Mouse (Mus musculus) midbrain, embryonic 15.5 days (tissue): Measurements from ENCODE around the gene Mlph. TPM values are rescaled to one million over a fixed set of nuclear protein-coding genes. Genes with fewer than 3 reads are reported as not detected.
A peak's percentile ranks its signal among the peaks of the same experiment; 100 is the strongest.

Experiments used
- ATAC-seq: fragments of 200-750 bp; cut with Nextera tagmentation; replicated peaks from 2 replicates; pipeline ENCODE4 v1.8.0; 2017; ENCODE audit warnings: moderate TSS enrichment
- H3K27ac ChIP-seq: fragments of 300-500 bp; sonication (generic); 2 replicates; pipeline ENCODE4 v1.5.1; 2015; ENCODE audit warnings: mild to moderate bottlenecking, inconsistent platforms
- H3K27me3 ChIP-seq: fragments of 300-500 bp; sonication (generic); replicated peaks from 2 replicates; pipeline ENCODE4 v1.6.1; 2015; ENCODE audit warnings: inconsistent platforms
- H3K36me3 ChIP-seq: fragments of 300-500 bp; sonication (generic); replicated peaks from 2 replicates; pipeline ENCODE4 v1.6.1; 2015; ENCODE audit warnings: inconsistent platforms
- H3K4me1 ChIP-seq: fragments of 300-500 bp; sonication (generic); 2 replicates; pipeline ENCODE4 v1.6.1; 2015; ENCODE audit warnings: inconsistent platforms
- H3K4me2 ChIP-seq: fragments of 300-500 bp; sonication (generic); 2 replicates; pipeline ENCODE4 v1.6.1; 2015; ENCODE audit warnings: inconsistent platforms, mild to moderate bottlenecking, moderate library complexity
- H3K4me3 ChIP-seq: fragments of 300-500 bp; sonication (generic); 2 replicates; pipeline ENCODE4 v1.5.1; 2015; ENCODE audit warnings: mild to moderate bottlenecking, inconsistent platforms
- H3K9ac ChIP-seq: fragments of 300-500 bp; sonication (generic); 2 replicates; pipeline ENCODE4 v1.6.1; 2015; ENCODE audit warnings: mild to moderate bottlenecking, inconsistent platforms
- H3K9me3 ChIP-seq: fragments of 300-500 bp; sonication (generic); 2 replicates; pipeline ENCODE4 v1.6.1; 2016; ENCODE audit warnings: inconsistent platforms
- WGBS: fragments of 180-500 bp; shearing (Covaris S2); methylation state at CpG from one replicate; pipeline ENCODE4 v1.1.7; 2015; ENCODE audit warnings: mixed read lengths; 5-methylcytosine and 5-hydroxymethylcytosine counted together
- polyA plus RNA-seq: library from polyadenylated mRNA; unstranded; fragments of >200 nt; fragmentation: Nextera tagmentation; extraction: Ambion mirVana; gene quantifications from 2 replicates; pipeline ENCODE4 v1.2.1, GENCODE M21; 2015

Mlph gene
- 0.23 and 0.46 TPM in 2 replicates for polyA plus RNA-seq

DNA sequence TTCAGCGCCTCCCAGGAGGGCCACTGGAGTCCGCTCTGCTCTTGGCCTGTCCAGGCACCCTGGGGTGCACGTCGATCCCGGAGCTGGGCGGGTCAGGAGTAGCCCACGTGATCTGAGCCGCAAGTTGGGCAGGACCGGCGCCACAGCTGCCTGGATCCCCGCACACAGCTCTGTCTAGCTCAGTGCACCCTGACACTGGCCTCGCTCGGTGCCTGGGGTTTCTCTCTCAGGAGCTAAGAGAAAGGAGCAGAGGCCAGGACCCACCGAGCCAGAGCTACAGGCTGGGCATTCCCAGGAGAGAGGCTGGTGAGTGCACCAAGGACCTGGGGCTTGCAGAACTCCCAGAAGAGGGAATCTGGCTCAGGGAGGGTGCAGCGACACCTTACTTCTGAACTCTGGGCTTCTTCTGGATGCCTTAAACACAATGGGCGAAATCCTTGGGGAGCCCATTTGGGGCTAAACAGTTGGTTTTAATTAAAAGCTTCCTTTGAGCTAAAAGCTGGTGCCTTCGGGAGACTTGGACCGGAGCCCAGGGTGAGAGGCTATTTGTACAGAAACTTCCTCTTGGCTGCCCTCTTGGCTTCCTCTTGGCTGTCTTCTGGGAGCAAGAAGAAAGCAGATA, at the start of gene Mlph:
Gene Mlph, plus strand, starts transcription at position 138 of the 622 bp plus-strand sequence.
- Histone ChIP-seq H3K36me3 (no peaks in the 10 kb centered on the region), H3K4me2 (peak within 1 kb of the TSS; percentile 37), H3K27ac (no peak within 1 kb of the TSS), H3K9me3 (0 out of 2 replicates have a peak, but pooled peaks cover 5% of the 10 kb centered on the region), H3K27me3 (no peaks in the 10 kb centered on the region), H3K4me3 (no peak within 1 kb of the TSS), H3K4me1 (peaks cover 7% of the 10 kb centered on the region; the same call in 1 of the 2 replicates), H3K9ac (no peak within 1 kb of the TSS)
- 8% methylated on average over 18 of the region's 18 CpGs for WGBS
- ATAC-seq, result no peak; the same call in 1 of the 2 replicates

DNA sequence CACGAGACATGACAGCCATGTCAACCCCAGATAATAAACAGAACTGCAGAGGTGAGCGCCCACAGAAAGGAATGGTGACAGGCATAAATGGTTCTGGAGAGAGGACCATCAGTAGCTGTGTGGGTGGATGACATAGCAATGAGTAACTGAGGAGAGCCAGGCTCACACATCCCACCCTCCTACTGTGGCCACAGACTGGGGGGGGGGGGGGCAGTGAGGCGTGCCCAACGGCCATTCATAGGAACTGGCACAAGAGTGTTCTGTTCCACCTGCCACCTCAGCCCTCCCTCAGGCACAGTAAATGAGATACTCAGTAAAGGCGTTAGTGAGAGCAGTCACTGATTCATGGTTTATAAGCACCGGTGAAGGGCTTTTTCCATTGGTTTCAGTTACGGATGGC, 48.2 kb upstream of the Mlph start:
- Histone ChIP-seq H3K4me3 (no peak overlapping the region), H3K27ac (no peak overlapping the region), H3K4me2 (no peak overlapping the region), H3K4me1 (no peaks in the 10 kb centered on the region), H3K9me3 (no peaks in the 10 kb centered on the region), H3K27me3 (no peaks in the 10 kb centered on the region), H3K9ac (no peak overlapping the region), H3K36me3 (no peaks in the 10 kb centered on the region)
- ATAC-seq, result no peak
- WGBS, result 85% methylated on average over 7 of the region's 7 CpGs

DNA sequence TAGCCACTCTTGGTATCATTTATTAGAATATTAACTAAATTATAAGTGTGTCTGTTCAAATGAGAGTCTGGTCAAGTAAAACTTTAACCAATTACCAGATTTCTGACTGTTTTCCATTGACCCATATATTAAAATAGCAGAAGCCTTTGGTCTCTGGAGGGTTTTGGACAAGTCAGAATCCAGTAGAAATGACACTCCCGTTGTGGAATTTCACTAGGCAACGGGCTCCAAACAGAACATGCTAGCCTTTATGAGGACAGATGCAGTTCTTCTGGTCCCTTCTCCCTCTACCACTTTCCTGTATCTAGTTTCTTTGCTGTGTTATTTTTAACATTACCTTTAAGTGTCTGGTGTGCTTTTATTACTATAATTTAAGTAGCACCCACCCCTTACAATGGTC, 44.3 kb upstream of the Mlph start:
- Histone ChIP-seq H3K36me3 (no peaks in the 10 kb centered on the region), H3K27me3 (no peaks in the 10 kb centered on the region), H3K9ac (no peak overlapping the region), H3K4me3 (no peak overlapping the region), H3K4me1 (no peaks in the 10 kb centered on the region), H3K4me2 (no peak overlapping the region), H3K27ac (no peak overlapping the region), H3K9me3 (no peaks in the 10 kb centered on the region)
- ATAC-seq, result no peak
- WGBS, result 93% methylated on average over 2 of the region's 2 CpGs

DNA sequence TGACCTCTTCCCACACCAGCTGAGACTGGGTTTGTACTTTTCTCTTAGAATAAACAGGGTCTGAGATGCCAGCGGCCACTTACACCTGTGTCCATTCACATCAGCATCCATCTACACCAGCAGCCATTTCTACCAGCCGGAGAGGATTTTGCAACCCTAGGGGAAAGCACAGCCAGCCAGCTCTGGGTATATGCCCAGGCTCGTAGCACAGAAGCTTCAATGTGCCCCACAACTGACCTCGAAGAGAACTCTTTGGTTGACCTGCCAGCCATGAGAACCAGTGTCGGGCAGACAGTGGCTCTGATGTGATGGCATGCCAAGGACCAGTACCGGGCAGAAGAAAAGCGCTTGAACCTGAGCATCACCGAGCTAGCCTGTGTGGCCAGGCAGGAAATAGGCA, 39.5 kb upstream of the Mlph start:
- no peaks in the 10 kb centered on the region for H3K36me3 ChIP-seq
- no peak overlapping the region for H3K4me3 ChIP-seq
- no peak overlapping the region for H3K27ac ChIP-seq
- H3K4me2 ChIP-seq, result no peak overlapping the region
- no peak for ATAC-seq
- H3K27me3 ChIP-seq, result no peaks in the 10 kb centered on the region
- H3K4me1 ChIP-seq, result no peaks in the 10 kb centered on the region
- 92% methylated on average over 8 of the region's 8 CpGs for WGBS
- H3K9ac ChIP-seq, result no peak overlapping the region
- H3K9me3 ChIP-seq, result no peaks in the 10 kb centered on the region

DNA sequence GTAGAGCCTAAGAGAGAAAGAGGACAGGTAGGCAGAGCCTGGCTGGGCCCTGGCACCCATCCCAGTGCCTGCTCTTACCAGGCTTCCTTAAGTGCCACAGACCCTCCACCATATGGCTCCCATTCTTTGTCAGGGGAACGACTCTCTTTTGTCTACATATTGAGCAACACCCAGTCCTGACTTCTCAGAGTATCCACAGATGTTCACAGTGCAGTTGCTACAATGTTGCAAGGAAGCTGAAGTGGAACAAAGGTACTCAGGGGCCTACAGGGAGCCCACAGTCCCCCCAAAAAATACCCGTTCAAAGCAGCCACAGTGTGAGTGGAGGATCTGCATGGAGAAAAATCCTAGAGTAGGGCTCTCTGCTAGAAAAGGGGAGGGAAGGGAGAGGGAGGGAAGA, 38.9 kb upstream of the Mlph start:
- H3K36me3 ChIP-seq, result no peaks in the 10 kb centered on the region
- H3K9me3 ChIP-seq, result no peaks in the 10 kb centered on the region
- WGBS, result 53% methylated on average over 2 of the region's 2 CpGs
- H3K27me3 ChIP-seq, result no peaks in the 10 kb centered on the region
- no peak for ATAC-seq
- no peak overlapping the region for H3K4me3 ChIP-seq
- H3K9ac ChIP-seq, result no peak overlapping the region
- H3K27ac ChIP-seq, result no peak overlapping the region
- H3K4me2 ChIP-seq, result no peak overlapping the region
- H3K4me1 ChIP-seq, result no peaks in the 10 kb centered on the region

DNA sequence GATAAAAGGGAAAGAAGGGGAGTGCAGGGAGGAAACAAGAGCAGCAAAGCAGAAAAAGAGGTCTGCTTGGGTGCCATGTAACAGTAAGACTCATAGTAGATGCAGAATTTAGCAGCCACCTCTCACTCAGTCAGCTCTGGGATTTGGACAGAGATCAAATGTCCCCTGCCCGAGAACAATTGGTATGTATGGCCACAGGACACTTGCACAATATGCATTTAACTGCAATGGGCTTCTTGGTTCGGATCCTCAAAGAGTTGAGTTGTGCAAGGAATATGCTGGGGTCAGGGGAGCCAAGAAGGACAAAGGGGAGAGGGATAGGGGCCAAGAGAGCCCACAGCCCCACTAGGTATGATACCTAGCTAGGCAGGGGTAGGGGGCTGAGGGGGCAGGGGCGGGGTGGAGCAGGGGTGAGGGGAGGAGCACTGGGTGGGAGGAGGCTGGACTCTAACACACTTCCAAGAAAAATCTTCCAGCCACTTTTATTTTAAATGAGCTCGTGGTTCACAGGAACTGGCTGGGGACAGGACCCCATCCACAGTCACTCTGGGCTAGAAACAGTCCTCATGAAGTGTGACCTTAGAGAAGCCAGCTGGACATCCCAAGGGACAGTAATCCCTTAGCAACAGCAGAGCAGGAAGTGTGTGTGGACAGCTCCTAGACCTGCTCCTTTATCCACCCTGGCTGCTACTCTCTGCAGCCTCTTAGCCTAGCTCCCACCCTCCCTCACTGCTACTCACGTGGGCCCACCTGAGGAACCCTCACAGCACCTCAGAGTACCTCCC, 38.2 kb upstream of the Mlph start:
- H3K4me1 ChIP-seq, result no peaks in the 10 kb centered on the region
- 72% methylated on average over 5 of the region's 5 CpGs for WGBS
- no peak overlapping the region for H3K27ac ChIP-seq
- no peak overlapping the region for H3K9ac ChIP-seq
- no peaks in the 10 kb centered on the region for H3K27me3 ChIP-seq
- H3K9me3 ChIP-seq, result no peaks in the 10 kb centered on the region
- H3K4me2 ChIP-seq, result no peak overlapping the region
- no peaks in the 10 kb centered on the region for H3K36me3 ChIP-seq
- no peak overlapping the region for H3K4me3 ChIP-seq
- no peak for ATAC-seq

DNA sequence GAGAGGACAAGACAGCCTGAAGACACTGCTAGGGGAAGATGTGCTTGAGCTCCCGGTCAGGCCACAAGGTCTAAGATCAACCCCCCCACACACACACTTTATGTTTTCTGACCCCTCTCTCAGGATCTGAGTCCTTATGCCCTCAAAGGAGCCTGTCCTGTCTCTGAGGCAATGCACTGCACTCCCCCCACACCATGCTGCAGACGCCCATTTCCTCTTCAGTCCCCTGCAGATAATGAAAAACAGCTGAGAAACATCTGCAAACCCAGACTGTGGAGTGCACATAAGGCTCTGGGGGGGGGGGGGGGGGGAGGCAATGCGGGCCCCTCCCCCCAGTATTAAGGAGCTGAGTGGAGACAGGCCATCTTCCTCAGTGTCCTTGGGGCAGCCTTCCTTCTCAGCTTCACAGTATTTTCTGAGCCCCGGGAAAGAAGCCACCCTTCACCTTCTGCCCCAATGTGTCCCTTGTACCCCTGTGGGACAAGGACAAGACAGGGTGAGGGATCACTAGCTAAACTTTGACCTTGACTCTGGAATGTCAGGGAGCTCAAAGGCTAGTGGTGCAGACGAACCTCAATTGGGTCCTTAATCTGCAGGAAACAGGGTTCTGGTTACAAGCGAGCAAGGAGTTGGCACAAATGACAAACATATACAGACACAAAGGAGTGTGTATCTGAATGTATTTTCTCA, 29.0 kb upstream of the Mlph start:
- no peaks in the 10 kb centered on the region for H3K4me1 ChIP-seq
- ATAC-seq, result no peak
- no peaks in the 10 kb centered on the region for H3K9me3 ChIP-seq
- no peaks in the 10 kb centered on the region for H3K36me3 ChIP-seq
- H3K27me3 ChIP-seq, result no peaks in the 10 kb centered on the region
- WGBS, result 80% methylated on average over 6 of the region's 6 CpGs
- no peak overlapping the region for H3K27ac ChIP-seq
- no peak overlapping the region for H3K4me3 ChIP-seq
- H3K4me2 ChIP-seq, result no peak overlapping the region
- H3K9ac ChIP-seq, result no peak overlapping the region

DNA sequence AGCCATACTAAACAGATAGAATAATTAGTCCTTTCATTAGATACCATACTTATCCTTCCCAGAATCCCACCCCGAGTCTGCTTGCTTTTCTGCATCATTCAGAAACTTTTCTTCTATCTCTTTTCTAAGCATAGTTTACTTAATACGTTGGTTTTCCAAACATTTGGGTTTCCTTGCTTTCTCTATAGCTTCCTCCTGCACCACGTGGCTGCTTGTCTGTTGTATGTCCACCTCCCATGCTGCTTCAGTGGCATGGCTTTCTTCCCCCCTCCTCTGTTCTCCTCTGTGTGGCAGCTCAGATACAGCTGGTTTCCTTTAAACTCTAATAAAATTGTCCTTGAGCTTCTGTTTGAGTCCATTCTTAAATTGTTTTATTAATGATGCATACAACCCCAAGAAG, 20.4 kb upstream of the Mlph start:
- H3K4me2 ChIP-seq, result no peak overlapping the region
- H3K36me3 ChIP-seq, result no peaks in the 10 kb centered on the region
- ATAC-seq, result no peak
- no peak overlapping the region for H3K4me3 ChIP-seq
- no peaks in the 10 kb centered on the region for H3K9me3 ChIP-seq
- 74% methylated on average over 3 of the region's 3 CpGs for WGBS
- no peak overlapping the region for H3K27ac ChIP-seq
- H3K9ac ChIP-seq, result no peak overlapping the region
- no peaks in the 10 kb centered on the region for H3K4me1 ChIP-seq
- no peaks in the 10 kb centered on the region for H3K27me3 ChIP-seq

DNA sequence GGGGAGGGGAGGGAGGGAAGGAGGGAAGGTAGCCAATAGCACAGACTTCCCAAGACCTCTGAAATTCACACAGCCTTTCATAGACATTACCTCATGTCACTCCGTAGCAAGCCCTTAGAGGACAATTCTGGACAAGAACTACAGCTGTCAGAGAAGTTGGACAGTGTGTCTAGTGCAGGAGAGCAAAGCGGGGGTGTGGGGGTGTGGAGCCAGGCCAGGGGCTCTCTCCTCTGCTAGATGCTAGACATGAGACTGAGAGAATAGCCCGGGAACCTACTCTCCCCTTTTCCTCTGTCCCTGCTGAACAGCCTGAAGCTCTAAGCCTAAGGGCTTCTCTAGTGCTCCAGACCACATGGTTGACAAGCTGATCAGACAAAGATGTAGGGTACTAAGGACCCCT, 19.9 kb upstream of the Mlph start:
- Histone ChIP-seq H3K9ac (no peak overlapping the region), H3K4me1 (no peaks in the 10 kb centered on the region), H3K4me3 (no peak overlapping the region), H3K27ac (no peak overlapping the region), H3K27me3 (no peaks in the 10 kb centered on the region), H3K36me3 (no peaks in the 10 kb centered on the region), H3K9me3 (no peaks in the 10 kb centered on the region), H3K4me2 (no peak overlapping the region)
- WGBS, result 83% methylated on average over 3 of the region's 3 CpGs
- no peak for ATAC-seq

DNA sequence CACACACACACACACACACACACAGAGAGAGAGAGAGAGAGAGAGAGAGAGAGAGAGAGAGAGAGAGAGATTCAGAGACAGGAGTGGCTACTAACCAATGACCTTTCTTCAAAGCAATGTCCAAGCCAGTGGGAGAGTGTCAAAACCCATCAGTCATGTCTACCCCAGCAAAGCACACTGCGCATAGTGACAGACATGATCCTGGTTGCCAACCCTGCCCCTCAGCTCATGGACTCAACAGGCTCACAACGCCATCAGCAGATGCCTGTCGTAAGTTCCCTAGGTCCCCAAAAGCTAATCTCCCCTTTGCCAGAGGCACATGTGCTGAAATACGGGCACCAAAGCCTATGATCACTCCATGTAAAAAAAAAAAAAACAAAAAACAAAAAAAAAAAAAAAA, 18.6 kb upstream of the Mlph start:
- no peak overlapping the region for H3K27ac ChIP-seq
- H3K27me3 ChIP-seq, result no peaks in the 10 kb centered on the region
- no peak overlapping the region for H3K4me3 ChIP-seq
- no peaks in the 10 kb centered on the region for H3K9me3 ChIP-seq
- H3K36me3 ChIP-seq, result no peaks in the 10 kb centered on the region
- WGBS, result 84% methylated on average over 4 of the region's 4 CpGs
- no peak overlapping the region for H3K4me2 ChIP-seq
- no peak for ATAC-seq
- H3K9ac ChIP-seq, result no peak overlapping the region
- no peaks in the 10 kb centered on the region for H3K4me1 ChIP-seq

DNA sequence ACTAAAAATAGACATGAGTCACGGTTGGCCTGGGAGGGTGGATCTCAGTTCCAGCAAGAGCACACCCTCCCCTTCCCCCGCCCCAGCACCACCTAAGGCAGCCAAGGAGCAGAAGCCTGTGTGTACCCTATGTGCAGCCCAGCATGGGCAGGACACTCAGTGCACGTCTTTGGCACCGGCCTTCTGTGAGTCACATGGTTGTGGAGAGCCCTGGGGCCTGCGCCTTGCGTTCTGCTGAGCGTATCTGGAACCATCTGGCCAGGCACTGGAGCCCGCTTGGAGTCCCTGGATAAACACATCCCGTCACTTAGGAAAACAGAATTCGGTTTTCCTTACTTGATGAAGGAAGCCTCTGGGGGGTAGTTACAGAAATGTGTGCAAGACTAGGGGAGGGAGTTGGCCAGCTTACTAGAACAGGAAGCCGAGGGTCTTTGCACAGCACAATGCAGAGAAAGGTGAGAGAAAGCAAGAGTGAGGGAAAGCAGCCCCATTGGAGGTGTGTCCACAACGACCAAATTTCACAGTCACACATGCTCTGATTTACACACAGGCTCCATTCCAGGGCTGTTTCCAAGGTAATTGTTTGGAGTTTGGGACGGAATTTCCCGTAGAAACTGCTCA, 18.0 kb upstream of the Mlph start:
- H3K4me1 ChIP-seq, result no peaks in the 10 kb centered on the region
- no peak overlapping the region for H3K9ac ChIP-seq
- no peaks in the 10 kb centered on the region for H3K9me3 ChIP-seq
- H3K27ac ChIP-seq, result no peak overlapping the region
- H3K36me3 ChIP-seq, result no peaks in the 10 kb centered on the region
- H3K27me3 ChIP-seq, result no peaks in the 10 kb centered on the region
- H3K4me2 ChIP-seq, result no peak overlapping the region
- no peak; the same call in 1 of the 2 replicates for ATAC-seq
- WGBS, result 63% methylated on average over 14 of the region's 14 CpGs
- no peak overlapping the region for H3K4me3 ChIP-seq

DNA sequence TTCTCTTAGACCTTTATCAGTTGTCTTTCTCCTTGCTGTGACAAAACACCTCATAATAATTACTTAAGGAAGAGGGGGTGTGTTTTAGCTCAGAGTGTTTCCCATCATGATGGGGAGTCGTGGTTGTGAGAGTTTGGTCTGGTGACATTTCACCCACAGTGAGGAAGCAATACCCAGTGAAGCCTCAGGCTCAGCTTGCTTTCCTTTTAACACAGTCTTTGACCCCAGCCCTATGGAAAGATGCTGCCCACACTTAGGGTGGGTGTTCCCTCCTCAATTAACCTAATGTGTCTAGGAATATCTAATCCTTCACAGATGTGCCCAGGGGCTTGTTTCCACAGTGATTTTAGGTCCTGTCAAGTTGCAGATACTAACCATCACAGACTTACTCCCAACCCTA, 16.9 kb upstream of the Mlph start:
- Histone ChIP-seq H3K4me1 (no peaks in the 10 kb centered on the region), H3K36me3 (no peaks in the 10 kb centered on the region), H3K27me3 (no peaks in the 10 kb centered on the region), H3K4me3 (no peak overlapping the region), H3K9ac (no peak overlapping the region), H3K27ac (no peak overlapping the region), H3K4me2 (no peak overlapping the region), H3K9me3 (no peaks in the 10 kb centered on the region)
- no peak for ATAC-seq
- 66% methylated on average over 1 of the region's 1 CpGs for WGBS
